Mouse (Mus musculus) cerebellum, adult 9-10 months (tissue): ENCODE measurements at regions not wholly inside any gene's neighbourhood (a gene's known extent, or its start where the extent isn't known, plus 50 kb on each side); places are given as distances from the start of the nearest gene placed in this dataset.

Experiments used
- DNase-seq: peaks from one replicate; pipeline ENCODE4 v3.0.0; 2022

- DNase-seq, result no peak
Observed at GRCm38 (mm10) chr12:39952854-39953253, 85.0 kb downstream of the Arl4a start.

DNA sequence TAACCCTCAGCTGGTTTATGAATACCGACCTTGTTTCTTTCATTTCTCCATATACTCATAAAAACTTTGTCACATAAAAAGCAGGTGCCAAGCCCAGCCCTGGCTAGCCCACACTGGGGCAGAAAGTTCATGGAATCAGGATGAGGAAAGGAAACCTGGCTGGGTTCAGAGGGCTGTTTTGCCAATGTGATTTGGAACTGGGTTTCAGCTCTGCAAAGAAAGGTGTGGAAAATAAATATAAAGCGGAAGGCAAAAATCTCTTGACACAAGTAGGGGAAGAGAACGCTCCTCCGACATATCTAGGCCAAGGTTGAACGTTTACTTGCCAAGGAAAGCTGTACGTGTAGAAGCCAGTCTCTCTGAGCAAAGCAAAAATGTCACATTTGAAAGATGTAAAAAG is 85.9 kb downstream of the Arl4a start:
- DNase-seq, result no peak

DNA sequence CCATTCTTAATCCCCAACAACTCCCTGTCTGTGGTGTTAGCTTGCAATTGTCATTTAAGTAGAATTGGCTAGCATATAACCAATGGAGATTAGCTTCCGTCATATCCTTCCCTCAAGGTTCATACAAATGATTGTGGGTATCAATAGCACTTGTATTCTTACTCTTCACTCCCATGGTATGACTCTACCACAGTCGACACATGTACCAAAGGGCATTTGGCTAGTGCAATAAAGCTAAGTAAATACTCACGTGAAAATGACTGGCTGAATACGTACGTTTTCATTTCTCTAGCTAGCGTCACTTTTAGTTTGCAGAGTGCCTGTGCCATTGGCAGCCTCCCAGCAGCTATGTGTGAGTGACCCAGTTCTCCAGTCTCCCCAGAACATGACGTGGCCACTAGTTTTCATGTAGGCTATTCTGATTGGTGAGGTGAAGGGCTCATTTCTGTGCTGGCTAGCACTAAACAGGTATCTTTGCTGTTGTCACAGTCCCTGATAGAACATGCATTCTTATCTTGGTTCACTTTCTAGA is 87.5 kb downstream of the Arl4a start:
- DNase-seq, result peak; percentile 10

- DNase-seq, result no peak
Observed at GRCm38 (mm10) chr12:39942910-39943309, 94.9 kb downstream of the Arl4a start.

GRCm38 (mm10) chr12:39941162-39941561 is 96.7 kb downstream of the Arl4a start:
- DNase-seq, result no peak

DNA sequence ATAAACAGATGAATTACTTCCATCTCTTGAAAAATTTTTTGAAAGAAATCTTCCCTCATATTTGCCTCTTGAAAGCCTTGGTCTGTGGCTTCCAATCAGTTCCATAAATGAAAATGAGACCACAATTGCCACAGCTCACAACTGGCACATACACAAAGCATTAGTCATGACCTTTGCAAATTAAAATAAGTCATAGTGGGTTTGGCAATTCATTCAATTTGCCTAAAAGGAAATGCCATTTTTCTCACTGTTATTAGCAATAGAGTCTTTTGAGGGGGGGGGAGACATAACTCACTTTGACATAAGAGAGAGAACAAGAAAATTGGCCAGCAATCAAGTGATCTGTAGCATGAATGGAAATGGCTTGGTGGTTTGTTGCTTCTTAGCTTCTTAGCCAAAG is 98.8 kb downstream of the Arl4a start:
- DNase-seq, result no peak

GRCm38 (mm10) chr12:39938211-39938610 is 99.6 kb downstream of the Arl4a start:
- DNase-seq, result no peak

DNA sequence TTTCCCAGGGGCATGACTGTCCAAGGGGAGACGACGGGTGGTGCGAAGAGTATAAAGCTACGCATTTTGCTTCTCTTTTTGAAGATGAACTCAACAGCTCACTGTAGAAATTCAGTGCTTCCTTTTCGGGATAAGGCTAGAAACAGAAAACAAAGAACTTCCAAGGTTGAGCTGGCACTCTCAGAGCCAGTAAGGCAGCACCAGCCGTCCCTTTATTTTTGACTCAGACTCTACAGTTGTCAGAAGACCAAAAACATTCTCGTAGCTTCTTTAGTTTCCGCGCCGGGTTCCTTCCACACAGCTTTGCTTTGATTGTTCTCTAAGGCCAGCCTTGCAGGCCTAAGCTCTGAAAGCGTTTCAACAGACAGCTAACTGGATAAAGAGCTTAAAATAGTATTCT is 101.5 kb downstream of the Arl4a start:
- DNase-seq, result no peak

DNA sequence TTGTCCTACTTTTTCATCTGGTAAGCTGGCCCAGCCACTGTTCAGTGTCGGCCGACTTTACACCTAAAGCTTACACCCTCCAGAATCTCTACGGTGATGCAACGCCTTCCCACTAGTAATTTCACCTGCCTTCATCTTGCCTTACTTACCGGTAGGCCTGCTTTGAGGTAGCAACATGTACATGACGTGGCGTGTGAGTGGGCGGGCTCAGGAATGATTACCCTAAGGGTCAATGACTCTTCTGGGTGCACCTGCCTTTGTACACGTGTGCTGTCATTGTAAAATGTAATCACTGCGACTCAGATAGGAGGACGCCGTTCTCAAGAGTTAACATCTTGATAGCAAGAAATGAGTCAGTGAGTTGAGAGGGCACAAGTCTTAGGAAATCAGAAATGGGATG is 102.0 kb downstream of the Arl4a start:
- DNase-seq, result no peak

GRCm38 (mm10) chr12:39934877-39935276 is 102.9 kb downstream of the Arl4a start:
- DNase-seq, result no peak

DNA sequence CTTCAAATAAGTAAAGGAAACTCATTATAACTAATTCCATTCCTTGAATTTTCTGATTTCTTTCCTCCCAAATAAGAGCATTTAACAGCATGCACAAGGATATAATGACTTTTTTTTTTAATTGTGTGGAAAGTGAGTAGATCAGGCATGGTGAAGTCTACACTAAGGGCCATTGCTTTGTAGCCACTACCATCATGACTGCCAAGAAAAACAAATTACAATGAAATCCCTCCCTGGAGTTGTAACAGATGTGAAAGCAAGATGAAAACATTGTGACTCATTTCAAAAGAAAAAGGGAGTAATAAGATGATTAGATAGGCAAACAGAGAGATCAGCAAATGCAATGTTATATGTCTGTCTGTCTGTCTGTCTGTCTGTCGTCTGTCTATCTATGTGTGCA is 106.6 kb downstream of the Arl4a start:
- no peak for DNase-seq

DNA sequence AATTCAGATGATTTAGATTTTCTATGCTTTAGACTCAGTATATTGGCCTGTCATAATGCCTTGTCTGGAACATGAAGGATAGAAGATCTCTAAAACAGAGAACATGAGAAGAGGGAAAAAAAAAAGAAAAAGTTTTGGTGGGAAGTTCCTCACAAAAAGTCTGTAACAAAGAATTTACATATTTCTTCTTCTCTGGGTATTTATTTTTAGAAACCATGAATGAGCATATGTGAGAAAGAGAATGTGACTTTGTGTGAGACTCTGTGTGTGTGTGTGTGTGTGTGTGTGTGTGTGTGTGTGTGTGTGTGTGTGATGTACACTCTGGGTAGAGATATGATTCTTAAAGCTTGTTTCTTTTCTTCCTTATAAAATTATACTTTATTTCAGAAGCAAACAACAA is 109.9 kb downstream of the Arl4a start:
- no peak for DNase-seq

DNA sequence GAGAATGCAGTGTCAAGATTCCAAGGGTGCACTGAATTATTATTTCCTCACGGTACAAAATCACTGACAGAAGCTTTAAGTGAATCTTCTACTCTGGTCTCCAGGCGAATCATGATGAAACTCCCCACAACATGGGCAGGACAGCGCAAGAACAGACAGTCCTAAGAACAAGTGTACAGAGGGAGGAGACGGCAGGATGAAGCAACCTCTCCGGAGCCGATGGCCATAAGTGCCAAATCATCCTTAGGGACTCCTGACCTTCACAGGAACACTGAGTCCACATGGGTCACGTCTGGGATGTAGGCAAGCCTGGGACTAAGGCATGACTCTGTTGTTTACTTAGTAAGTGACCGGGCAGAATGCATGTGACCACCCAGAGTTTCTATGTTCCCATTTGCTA is 110.8 kb downstream of the Arl4a start:
- no peak for DNase-seq

GRCm38 (mm10) chr12:39921481-39921880 is 116.3 kb downstream of the Arl4a start:
- DNase-seq, result no peak

GRCm38 (mm10) chr12:39920466-39920913 is 117.3 kb downstream of the Arl4a start:
- DNase-seq, result peak; percentile 14

GRCm38 (mm10) chr12:39919909-39920308 is 117.9 kb downstream of the Arl4a start:
- DNase-seq, result no peak

DNA sequence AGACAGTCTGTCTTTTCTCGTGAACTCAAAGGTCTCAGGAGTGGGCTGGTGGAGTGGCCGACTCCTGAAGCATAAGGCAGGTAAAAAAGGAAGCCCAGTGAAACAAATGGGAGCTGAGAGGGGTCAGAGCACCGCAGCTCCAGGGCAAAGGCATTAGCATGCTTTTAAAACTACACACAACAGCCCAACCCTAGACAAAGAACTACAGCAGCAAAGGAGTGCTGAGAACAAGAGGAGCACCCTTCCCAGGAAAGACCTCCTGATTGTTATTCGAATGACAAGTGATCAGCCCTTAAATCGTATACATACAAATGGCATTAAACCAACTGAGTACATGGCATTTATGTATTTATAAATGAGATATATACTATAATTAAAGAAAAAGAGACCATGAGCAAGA is 149.3 kb downstream of the Arl4a start:
- DNase-seq, result no peak

GRCm38 (mm10) chr12:39885366-39885765 is 152.5 kb downstream of the Arl4a start:
- no peak for DNase-seq

DNA sequence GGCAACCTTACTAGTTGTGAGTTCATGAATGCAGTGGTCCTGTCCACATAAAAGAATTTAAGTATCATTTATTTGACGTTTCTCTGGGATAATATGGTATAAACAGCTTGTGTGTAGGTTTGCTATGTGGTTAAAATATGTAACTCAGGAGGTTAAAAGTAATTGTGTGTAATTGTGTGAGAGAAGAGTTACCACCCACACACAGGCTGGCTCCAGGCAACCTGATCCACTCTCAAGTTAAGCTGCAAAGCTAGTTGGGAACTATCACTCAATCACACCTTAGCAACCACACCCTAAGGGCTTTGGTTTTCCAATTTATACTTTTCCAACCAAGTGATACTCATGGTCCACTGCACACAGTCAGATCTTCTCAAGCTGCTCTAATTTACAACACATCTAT is 157.5 kb downstream of the Arl4a start:
- no peak for DNase-seq

GRCm38 (mm10) chr12:39873917-39874316 is 163.9 kb downstream of the Arl4a start:
- no peak for DNase-seq

GRCm38 (mm10) chr12:39861797-39862196 is 176.0 kb downstream of the Arl4a start:
- no peak for DNase-seq

- no peak for DNase-seq
Observed at GRCm38 (mm10) chr12:39851610-39852009, 186.2 kb downstream of the Arl4a start.

DNA sequence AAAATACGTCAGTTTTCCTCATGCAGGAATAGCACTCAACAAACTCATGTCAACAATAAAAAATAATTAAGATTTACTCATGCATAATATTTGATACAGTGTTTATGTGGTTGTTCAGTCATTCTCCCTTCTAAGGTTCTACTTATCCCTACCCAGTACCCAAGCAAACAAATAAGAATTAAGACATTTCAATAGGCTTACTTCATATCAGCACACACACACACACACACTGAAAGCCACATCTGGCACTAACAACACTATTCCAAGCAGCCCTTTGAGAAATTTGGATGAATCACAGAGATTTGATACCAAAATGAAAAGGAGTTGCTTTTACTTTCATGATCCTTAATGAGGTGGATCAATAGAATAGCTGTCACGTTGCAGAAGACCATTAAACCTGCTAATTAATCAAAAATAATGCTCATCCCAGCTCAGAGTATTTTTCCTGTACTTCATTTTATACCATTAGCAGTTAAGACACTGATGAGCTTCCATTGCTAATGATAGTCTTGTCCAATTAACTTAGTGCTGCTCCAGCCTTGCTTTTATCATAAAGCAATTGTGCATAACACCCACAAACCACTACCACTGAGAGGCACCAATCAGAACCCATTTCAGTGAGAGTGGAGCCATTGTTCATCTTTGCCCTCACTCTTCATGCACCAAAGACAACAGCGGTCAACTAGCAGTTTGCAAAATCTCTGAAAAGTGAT is 188.3 kb downstream of the Arl4a start:
- DNase-seq, result no peak

DNA sequence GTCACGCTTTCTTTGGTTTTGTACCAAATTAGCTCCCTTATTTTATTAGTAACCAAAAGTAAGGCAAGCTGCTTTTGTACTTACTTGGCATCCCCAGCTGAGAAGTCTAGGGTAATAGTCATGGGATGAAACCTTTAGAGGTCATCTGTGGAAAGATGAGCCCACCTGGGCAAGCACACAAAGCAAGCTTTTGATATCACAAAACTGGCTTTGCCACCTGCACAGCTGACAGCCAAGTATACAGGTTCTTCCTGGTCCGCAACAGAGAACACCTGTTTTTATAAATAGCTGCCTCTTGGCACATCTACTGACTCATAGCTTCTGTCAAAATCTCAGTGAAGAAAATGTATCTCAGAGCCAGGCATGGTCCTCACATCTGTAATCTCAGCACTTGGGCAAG is 197.2 kb downstream of the Arl4a start:
- DNase-seq, result no peak

DNA sequence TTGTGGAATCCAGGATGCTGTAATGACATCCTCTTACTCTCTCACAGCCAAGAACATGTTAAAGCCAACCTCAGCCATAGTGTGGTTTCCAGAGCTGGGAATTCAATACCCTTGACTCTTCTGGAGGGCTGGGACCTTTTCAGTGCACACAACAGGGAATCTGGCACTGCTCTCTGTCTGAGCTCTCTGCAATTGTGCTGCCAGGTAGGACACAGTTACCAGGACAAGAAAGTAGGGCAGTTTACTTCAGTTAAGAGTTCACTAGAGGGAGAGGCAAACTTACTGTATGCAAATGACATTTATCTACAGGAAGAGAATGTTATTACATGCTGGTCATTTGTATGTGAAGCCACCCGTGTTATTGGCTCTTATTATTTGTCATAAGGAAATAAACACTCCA is 197.6 kb downstream of the Arl4a start:
- peak; percentile 3 for DNase-seq
